Mouse (Mus musculus): ENCODE measurements around the gene Apom.
A peak's percentile ranks its signal among the peaks of the same experiment; 100 is the strongest.

Apom gene

DNA sequence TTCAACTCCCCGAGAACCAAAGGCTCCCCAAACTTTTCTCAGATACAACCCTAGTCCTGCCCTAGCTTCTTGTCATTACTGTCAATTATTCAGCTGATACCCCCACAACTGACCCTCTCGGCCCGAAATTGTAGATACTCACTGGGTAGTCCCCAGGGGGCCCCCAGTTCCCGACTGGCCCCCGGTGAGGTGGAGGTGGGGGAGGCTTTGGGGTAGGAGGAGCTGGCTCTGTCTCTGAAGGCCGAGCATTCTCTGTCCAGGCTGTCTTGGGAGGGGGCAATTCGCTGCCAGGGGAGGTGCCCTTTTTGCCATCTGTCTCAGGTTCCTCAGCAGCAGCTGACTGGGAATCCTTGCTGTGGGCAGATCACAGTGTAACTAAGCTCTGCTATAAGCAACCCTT is 27.8 kb upstream of the Apom start:
- no peak for DNase-seq (ENCODE audit: inconsistent age in 2 of 2, low spot score in 1 of 2)

DNA sequence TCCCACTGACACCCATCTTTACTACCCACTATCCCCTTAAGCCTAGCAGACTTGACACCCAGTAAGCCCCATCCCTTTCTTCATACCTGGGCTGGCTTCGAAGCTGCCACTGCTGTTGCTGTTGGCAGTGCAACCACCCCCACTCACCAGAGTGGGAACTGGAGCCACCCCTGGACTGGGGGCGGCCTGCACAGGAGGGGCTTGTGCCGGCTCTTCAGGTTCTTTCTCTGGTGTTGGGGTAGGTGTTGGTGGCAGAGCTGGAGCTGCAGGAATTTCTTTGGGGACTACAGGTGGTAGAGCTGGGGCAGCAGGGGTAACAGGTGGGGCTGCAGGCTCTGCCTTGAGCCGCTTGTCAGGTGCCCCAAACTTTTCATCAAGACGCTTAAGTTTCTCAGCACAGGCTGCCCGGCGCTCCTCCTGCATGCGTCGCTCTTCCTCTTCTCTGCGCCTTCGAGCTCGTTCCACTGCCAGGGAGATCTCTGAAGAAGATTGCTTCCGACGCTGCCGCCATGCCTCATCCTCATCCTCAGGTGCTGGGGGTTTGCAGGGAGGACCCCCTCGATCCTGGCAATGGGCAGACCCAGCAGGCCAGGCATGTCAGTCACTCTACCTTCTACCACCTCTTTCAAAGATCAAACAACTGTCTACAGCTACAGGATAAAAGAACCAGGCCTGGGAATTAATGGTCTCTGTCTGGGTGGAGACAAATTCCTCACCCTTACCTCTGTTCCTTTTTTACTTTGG is 27.2 kb upstream of the Apom start:
- DNase-seq (ENCODE audit: inconsistent age in 2 of 2, low spot score in 1 of 2): no peak

DNA sequence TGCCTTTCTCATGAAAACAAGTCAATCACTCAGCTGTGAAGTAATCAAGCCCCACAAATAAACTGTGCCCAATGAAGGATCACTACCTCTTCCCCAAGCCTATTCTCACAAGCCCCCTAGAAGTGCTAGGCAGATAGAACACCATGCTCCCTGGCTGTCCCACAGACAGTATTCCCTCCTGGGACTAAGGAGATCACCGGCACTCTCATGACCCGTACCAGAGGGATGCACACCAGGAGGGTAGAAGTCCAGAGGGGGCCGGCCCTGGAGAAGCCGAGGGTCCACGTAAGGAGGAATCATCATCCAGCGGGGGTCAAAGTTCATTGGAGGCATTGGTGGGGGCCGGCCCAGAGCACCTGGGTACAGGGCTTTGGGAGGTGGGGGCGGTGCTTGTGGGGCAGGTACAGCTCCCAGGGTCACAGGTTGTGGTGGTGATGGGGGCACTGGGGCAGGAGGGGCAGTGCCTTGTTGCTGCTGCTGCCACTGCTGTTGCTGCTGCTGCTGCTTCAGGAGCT is 25.9 kb upstream of the Apom start:
- no peak for DNase-seq (ENCODE audit: inconsistent age in 2 of 2, low spot score in 1 of 2)

DNA sequence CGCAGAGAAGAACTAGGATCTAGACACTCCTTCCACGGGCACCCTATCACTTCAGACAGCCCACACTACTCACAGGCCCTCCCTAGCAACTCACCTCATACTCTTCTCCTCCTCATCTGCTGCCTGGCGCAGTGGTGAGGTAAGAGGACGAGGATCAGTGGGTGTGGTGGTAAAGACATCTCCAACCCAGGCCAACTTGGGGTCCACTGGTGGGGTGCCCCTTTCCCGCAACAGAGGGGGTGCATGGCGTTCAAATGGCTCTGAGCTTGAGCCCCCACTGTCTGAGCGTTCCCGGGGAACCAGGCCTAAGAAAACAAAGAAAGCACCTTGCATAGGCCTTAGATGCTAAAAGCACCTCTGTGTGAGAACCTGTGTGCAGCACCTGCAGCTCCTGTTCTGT is 25.4 kb upstream of the Apom start:
- DNase-seq (ENCODE audit: inconsistent age in 2 of 2, low spot score in 1 of 2): no peak

DNA sequence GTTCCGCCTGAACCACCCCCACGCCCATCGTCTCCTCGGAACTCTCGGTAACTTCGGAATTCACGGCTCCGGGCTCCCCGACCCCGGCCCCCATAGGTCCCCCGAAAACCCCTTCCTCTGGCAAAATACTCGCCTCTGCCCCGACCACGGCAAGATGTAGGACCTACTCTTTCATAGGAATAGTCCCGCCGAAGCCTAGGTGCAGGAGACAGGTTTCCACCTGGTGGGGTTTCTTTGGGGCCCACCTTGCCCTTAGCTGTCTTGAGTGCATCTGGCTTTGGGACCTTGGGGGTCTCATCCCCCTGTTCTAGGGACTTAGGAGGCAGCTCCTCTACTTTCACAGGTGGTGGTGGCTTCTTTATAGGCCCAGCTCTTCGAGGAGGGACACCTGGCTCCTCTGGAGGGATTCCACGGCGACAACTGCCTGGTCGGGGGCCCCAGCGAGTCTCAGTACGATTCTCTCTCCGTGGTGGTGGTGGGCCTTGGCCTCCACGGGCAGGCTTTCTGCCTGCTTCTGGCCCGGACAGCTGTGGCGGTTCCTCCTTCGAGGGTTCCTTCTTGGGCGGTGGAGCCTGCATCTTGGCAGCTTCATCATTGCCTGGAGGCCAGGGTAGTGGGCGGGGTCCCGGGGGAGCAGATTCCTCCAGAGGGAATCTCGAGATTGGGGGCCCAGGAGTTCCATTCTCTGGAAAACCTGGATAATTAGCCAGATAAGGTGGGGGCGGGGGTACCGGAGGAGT is 24.8 kb upstream of the Apom start:
- DNase-seq (ENCODE audit: inconsistent age in 2 of 2, low spot score in 1 of 2): no peak

DNA sequence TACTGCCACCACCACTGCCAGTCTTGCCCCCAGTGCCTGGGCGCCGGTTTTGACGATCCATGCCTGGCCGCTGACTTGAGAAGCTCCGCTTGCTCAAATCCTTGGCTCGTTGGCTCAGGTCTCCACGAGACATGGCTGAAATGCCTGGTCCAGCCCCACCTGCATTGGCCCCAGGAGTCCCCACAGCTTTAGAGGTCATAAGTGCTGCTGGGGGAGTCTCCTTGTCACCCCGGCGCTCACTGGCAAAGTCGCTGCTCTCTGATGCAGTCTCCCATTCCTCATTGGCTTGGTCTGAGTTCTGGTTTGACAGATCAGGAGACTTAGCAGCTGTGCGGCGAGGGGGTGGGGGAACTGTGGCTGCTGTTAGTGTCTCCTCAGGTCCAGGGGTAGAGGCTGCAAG is 23.6 kb upstream of the Apom start:
- DNase-seq (ENCODE audit: inconsistent age in 2 of 2, low spot score in 1 of 2): no peak

DNA sequence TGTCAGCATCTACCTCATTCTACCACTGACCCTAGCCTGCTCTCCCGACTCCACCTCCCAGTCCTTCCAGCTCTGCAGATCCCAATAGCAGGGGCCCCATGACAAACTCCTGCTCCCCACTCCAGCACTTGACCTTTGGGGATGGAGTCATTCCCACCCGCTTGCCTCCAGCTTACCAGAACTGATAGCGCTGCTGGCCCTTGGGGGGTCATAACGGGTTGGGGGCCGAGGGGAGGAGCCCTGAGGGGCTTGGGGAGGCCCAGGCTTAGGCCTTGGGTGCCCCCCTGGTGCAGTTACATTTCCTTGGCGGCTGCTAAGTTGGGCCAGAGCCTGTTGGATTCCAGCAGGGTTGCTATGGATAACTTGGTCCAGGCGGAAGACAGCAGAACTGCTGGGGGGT is 22.8 kb upstream of the Apom start:
- no peak for DNase-seq (ENCODE audit: inconsistent age in 2 of 2, low spot score in 1 of 2)

DNA sequence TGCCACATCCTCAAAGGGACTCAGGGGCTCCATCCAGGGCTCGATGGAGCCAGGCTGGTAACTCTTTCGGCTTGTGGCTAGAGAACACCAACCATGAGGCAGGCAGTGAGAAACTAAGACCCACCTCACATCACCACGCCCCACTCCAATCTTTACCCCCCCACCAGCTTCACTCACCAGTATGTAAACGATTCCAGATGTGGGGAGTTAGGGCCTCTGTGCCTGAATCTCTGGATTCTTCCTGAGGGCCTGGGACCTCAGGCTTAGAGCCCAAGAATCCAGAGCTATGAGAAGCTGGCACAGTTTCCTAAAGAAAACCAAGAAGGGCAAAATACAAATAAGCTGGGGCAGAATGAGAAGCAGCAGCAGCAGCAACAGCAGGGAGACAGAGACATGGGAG is 22.1 kb upstream of the Apom start:
- DNase-seq (ENCODE audit: inconsistent age in 2 of 2, low spot score in 1 of 2): no peak

DNA sequence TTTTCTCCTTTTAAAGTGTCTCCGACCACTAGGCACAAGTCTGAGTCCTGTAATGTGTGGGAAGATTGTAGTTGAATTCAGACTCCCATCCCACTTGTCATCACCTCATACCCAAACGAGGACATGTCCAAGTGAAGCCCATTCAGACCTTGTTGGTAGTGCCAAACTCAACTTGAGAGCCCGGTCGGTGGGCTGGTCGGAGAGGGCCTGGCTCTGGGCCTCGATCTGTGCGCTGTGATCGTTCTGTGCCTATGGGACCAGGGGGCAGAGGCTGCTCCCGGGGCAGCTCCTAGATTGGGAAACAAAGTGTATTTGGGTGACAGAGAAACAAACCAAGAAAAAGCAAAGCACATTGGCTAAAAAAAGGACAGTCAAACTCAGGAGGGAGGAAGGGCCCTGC is 21.2 kb upstream of the Apom start:
- DNase-seq (ENCODE audit: inconsistent age in 2 of 2, low spot score in 1 of 2): no peak

DNA sequence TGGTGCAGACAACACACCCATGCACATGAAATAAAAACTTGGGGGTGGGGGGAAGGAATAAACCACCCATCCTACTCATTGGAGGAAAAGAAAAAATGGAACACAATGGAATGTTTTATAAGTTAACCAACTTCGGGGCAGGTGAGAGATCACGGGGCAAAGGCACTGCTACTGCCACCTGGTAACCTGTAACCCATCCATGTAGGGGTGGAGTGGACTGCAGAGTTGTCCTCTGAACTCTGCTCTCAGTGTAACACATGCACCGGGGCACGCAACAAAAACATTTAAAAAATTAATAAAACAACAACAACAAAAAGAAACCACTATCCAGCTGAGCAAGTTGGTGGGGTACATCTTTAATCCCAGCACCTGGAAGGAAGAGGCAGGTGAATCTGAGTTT is 20.3 kb upstream of the Apom start:
- DNase-seq (ENCODE audit: inconsistent age in 2 of 2, low spot score in 1 of 2): no peak

DNA sequence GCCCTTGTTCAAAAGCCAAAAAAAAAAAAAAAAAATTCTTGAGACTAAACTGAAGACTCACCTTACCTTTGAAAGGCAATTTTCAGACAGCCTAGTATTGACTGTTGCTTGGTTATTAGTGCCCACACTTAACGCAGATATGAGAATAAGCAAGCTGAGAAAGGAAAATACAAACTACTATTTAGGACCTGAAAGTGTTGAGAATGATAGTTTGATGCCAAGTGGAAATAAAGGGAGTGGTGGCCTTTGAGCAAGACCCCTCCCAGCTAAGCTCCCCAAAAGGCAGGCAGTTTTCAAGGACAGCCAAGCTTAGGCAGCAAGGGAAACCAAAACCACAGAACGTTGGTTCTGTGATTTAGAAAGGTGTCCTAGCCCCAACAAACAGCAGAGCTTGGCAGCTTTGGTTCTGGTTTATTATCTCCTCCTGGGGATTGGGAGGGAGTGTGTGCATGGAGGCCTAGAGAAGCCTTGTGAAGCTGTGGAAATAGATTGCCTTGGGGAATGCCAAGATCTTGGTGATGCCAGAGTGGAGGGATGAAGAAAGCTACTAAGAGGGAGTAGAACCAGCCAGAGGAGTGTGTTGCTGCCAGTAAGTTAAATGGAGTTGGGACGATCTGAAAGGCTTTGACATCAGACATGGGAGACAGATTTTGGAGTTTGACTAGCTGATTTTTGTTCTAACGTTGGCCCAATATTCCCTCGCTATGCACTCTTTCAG is 16.2 kb upstream of the Apom start:
- peak in 1 of 2 experiments; percentile 75 for DNase-seq (ENCODE audit: inconsistent age in 2 of 2, low spot score in 1 of 2)

DNA sequence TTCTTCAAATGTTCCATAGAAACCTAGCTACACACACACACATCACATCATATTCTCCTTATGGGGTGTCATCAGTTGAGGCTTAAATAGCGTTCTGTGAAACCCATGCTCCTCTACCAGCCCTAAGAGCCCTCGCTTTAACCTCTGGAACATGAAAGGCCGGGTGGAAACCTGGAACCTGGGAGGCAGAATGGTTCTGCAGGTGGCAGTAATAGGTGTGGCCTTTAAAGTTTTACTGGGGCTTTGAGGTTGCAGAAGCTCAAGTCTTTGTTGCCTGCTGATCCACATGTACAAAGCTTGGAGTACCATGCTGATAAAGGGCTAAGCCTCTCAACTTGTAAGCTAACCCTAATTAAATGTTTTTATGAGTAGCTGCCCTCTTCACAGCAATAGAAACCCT is 15.5 kb upstream of the Apom start:
- DNase-seq (ENCODE audit: inconsistent age in 2 of 2, low spot score in 1 of 2): no peak

DNA sequence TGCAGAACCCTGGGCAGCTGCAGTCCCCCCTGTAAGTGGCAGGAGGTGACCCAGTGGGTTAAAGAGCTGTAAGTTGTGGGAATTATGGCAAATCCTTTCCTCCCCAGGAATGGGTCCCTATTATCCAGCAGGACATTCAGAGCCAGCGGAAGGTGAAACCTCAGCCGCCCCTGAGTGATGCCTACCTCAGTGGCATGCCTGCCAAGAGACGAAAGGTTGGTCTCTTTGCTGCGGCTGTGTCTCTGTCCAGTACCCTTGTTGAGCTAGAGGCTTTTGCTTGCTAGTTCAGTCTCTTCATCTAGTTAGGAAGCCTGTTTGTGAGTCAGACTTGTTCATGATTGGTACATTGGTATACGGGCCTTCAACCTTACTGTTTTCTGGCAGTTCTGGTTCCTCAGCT is 14.3 kb upstream of the Apom start:
- DNase-seq (ENCODE audit: inconsistent age in 2 of 2, low spot score in 1 of 2): no peak

DNA sequence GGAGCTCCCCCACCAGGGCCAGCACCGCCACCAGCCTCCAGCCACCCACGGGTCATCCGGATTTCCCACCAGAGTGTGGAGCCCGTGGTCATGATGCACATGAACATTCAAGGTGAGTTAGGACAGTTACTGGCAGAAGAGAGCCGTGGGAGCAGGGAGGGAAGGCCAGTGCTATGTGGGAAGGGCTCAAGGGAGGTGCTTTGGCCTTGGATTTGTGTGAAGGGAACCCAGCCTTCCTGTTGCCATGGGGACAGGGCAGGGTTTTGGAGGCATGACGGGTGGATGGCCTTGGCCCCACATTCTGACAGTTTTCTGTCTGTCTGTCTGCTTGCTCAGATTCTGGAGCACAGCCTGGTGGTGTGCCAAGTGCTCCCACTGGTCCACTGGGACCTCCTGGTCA is 10.1 kb upstream of the Apom start:
- peak; percentile 94 to 96 for DNase-seq (ENCODE audit: inconsistent age in 2 of 2, low spot score in 1 of 2)

DNA sequence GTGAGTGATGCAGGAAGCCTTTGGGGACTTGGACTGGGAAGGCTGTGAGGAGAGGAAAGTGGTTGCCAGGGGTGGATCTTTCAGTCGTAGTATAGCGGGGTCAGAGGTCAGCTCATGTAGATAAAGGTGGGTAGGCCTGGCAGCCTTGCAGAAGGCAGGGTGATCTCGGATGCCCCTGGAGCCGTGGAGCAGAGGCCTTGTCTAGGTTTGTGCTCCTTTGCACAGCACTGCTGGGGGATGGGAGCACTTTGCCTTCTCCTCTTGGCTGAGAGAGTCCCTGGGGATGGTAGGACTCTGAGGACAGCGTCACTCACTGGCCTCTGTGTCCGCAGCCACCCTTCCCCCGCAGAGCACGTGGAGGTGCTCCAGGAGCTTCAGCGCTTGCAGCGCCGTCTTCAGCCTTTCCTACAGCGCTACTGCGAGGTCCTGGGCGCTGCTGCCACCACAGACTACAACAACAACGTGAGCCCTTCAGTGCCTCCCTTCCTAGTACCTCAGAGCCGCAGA is 8.7 kb upstream of the Apom start:
- DNase-seq (ENCODE audit: inconsistent age in 2 of 2, low spot score in 1 of 2): peak; percentile 55 to 66

DNA sequence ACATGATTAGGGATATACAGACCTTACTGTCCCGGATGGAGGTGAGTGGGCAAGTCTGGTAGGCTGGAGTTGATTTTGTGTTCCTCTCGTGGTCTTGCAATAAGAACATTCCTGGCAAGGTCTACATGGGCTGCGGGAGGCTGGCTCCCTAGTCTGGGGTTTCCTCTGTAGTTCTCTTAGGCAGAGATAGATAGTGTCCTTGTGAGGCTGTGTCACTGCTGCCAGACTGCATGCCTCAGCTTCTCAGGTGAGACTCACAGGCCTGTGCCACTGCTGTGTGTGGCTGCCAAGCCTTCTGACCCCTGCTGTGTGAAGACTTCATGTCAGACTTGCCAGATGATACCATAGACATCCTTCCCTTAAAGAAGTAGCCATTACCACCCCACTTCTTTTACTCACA is 7.4 kb upstream of the Apom start:
- peak; percentile 62 to 73 for DNase-seq (ENCODE audit: inconsistent age in 2 of 2, low spot score in 1 of 2)

DNA sequence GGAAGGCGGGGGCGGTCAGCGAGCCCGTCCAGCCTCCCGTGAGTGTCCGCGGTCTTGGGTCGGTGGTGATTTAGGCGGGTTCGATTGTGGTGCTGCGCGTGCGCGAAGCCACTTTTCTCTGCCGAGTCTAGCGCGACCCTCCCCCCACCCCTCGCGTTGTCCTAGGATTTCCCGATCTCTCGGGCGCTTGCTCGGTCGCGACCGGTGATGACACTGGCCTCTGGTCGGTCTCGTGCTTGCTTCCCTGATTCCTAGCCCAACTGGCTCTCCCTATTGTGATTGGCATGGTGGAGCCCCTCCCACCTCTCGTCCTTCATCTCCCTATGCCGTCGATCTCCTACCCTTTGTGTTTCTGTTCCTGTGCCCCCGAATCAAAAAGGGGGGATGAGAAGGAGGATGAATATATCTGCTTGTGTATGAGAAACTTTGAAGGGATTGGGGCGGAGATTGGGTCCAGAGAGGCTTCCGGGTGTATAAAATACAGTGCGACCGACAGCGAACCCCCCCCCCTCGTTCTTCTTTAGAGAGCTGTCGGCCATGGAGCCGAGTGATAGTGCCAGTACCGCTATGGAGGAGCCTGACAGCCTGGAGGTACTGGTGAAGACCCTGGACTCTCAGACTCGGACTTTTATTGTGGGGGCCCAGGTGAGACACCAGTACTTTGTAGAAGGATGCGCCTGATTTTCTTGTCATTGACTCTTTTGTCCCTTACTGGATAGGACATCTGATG is 3.9 kb upstream of the Apom start:
- DNase-seq (ENCODE audit: inconsistent age in 2 of 2, low spot score in 1 of 2): no peak

DNA sequence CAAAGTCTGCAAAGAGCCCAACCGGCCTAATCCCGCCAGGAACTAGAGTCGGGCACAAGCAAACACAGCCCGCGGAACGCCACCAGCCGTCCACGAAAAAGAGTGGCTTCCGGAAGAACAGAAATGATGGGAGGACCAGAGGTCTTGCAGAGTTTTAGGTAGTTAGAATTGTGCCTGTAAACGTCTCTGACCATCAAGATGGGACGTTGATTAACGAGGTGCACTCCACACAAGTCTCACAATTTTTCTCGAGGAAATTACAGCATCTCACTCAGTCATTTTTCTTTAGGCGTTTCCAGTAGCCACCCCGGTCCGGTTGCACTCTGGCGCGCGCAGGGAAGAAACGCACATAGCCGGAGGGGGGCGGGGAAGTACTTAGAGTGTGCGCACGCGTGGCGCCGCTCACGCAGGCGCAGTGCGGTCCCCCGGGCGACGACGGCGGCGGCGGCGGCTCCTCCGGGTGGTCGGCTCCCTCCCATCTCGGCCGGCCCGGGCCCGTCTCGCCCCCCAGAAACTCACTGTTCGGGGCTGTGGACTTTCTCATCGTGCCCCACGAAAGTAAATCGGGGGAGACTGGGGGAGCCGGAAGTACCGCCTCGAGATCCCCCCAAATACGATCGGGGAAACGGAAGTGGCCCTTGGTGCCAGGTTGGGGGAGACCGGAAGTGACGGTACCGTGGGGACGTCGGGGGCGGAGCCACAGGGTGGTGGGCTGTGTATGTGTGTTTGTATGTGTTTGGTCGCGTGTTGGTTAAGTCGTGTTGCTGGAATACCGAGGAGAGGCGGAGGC is 3.1 kb upstream of the Apom start, which contains the start of gene Bag6:
TSS of gene Bag6 (plus strand) at position 378 of the 790 bp plus-strand sequence.
- peak; percentile 96 to 99 for DNase-seq (ENCODE audit: inconsistent age in 2 of 2, low spot score in 1 of 2)

DNA sequence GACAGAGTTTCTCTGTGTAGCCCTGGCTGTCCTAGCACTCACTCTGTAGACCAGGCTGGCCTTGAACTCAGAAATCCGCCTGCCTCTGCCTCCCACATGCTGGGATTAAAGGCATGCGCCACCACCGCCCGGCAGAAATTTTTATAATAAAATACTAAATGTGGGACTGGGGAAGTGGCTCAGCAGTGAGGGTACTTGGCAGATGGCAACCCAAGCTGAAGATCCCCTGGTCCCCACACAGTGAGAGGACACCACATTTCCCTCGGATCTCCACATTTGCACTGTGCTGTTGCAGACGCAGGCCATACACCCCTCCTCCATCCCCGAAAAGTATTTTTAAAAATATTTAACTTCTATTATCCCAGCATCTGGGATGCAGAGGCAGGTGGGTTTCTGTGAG is 1.7 kb upstream of the Apom start:
- no peak for DNase-seq (ENCODE audit: inconsistent age in 2 of 2, low spot score in 1 of 2)

DNA sequence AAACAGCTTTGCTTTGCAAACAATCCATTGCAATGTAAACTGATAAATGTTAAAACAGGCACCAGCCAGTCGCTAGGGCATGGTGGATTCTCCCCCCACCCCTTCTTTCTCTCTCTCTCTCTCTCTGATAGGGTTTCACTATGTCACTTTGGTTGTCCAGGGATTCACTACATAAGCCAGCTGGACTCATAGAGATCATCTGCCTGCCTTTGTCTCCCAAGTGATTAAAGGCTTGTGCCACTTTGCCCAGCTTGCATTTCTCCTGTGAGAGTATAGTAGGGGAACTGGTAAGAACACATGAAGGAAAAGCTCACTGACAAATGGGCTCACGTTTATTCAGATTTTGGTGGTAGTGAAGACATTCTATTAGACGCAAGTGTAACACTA is 317 bp upstream of the Apom start:
- DNase-seq (ENCODE audit: inconsistent age in 2 of 2, low spot score in 1 of 2): no peak
